Mouse (Mus musculus) embryo, embryonic 10 days (tissue): ENCODE measurements at regions not wholly inside any gene's neighbourhood (a gene's known extent, or its start where the extent isn't known, plus 50 kb on each side); places are given as distances from the start of the nearest gene placed in this dataset.

Experiments
- DNase-seq: peaks from one replicate; pipeline ENCODE4 v3.0.0-alpha.2; 2015; ENCODE audit warnings: low spot score

DNA sequence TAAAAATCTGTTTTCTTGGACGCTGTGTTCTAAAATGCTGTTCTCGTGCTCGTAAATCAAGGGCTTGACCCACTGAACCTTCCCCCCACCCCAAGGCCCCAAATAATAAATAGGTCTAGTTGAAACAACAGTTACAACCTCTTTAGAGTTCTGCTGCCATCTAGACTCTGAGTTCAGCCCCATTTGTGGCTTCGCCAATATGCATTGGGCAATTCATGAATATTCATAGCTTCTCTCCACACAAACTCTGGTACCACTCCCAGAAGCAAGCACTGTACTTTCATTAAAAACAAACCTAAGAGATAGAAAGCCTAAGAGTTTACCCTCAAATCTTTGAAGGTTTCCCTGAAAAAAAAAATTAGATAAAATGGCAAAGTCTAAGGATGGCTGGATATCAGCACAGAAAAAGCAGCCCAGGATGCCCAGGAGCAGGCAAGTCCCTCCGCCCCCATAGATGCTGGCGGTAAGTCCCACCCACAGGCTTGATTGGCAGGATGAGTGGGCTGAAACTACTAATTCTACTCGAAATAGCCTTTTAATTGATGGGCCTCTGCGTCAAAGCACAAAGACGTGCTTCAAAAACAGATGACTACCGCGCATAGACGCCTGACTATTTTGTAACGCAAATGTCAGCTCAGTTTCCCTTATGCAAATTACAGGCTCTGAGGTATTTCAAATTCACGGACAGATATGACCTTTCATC, 106.0 kb upstream of the Sh3bp4 start:
- DNase-seq, result no peak

DNA sequence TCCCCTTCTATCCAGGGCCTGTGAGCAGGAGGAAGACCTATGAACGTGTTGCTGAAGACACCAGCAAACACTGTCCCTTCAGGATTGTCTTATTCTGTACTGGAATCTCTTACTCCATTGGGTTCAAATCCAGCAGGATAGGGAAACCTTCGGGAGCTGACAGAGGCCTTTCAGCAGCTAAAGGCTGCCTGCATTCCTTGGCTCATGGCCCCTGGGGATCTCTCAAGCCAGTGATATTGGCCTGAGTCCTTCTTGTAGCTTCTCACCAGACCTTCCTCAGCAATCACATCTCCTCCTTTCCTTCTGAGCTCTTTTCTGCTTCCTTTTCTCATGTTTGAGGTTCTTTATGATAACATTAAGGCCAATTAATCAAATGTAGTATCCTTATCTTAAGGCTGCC, 103.8 kb upstream of the Sh3bp4 start:
- DNase-seq, result no peak

DNA sequence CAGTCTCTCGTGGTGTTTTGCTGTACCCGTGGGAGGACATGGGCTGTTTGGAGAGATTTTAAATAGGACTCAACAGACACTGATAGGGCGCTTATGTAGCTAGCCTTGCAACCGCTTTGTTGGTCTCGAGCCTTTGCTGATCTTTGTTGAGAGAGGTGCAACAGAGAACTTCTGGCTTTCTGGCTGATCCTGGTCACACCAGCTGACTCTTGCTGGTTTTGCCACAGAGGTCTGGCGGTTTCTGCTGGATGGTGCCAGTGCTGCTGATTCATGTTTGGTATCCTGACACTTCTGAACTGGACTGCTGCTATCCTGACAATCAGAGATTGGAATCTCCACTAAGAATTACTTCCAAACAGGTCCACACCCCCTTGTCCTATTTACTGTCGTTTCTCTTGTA, 102.1 kb upstream of the Sh3bp4 start:
- DNase-seq, result no peak

DNA sequence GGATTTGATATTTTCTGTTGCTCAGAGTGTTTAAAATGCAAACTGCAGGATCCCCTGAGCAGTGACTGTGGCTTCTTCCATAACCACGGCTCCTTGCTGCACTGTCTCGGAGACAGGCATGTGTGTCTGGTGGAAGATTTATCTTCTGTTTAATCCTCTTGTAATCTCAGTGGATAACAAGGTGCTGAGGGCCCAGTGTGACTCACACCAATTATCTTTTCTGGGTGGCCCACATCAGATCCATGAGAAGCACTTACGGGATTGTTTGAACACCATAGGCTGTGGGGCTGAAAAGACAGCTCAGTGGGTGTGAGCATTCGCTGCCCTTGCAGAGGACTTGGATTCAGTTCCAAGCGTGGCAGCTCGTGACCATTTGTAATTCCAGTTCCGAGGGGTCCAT, 101.2 kb upstream of the Sh3bp4 start:
- DNase-seq, result no peak

DNA sequence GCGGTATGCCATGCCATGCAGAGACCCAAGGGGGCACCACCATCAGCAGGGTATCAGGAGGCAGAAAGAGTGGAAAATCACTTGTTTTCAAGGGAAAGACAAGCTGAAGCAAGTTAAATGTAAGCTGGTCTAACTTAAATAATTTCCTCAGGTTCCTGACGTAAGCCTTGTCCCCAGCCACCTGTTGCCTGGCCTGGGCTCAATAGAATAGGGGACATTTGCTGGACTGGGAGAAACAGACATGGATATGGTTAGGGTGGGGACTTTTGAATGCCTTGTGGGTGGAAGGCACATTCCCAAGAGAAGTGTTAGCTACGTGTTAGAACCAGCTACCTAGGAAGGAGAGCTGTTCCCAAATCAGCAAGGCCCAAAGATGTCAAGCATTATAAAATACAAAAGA, 100.6 kb upstream of the Sh3bp4 start:
- DNase-seq, result no peak

DNA sequence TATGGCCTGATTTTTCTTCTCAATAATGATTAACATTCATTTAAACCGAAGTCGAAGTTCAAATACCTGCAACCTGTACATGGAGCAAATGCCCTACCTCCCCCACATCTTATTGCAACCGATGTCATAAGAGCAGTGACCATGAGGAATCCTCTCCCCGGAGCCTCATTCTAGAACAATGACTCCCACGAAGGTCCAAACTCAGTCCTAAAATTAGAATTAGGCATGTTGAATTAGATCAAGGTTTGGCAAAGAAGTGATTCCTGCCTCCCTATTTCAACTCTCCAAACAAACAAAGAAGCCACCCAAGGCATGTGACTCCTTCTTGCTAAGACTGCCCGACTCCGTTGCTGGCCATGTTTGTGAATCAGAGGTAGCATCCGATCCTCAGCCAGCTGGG, 94.1 kb upstream of the Sh3bp4 start:
- DNase-seq, result no peak

DNA sequence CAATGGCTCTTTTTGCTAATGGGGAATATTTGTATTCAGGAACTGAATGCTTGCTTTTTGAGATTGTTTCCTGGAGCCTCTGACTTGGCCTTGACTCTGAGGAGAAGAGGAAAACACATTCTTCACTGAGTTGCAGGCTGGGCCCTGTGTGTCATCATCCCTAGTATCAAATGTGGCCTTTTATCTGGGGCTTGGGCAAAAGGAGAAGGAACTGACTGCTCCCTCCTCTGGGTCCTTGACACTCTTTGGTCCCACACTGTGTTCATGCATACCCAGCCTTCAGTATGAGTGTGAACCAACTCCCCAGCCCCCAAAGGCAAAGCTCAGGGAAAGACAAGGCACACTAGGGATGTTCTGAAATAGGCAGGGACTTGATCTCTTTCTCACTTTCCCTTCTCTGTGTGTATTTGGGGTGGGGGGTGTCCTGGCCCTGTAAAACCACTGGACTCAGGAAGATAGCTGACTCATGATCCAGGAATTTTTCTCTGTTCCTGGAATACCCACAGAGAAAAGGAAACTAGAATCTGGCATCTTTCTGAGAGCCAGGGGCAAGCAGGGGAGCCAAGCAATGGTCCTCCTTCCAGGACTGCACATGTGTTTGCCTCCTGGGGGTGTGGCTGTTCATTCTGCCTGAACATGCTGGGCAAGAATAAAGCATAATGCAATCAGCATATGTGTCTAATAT, 82.1 kb upstream of the Sh3bp4 start:
- no peak for DNase-seq

DNA sequence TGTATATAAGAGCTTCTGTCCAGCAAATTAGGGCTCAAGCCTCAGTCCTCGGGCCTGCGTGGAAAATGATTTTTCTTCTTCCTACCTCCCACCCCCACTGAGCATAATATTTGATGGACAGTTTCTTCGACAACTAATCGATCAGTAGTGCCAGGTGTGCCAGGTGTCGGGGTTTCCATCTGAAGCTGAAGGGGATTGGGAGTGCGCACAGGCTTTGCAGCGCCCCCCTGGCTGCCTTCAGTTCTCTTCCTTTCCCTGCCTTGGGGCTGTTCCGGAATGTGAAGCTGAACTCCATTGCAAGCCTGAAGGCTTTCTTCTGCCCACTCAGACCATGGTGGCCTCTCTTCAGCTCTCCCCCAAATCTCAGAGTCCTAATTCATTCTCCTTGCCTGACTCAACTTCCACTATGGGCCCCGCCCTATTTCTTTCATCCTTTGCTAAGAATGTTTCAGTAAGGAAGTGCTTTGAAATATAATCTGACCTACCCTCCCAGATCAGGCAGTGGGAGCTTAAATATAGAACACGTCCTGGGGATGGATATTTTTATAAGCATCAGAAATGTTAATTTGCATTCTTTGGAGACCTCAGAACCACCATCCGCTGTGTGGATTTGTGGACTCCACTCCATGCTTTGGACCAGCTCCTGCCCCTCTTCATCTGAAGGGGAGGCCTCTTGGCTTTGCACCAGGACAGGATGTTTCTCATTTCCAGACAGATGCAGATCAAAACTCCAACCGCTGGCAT, 75.5 kb upstream of the Sh3bp4 start:
- no peak for DNase-seq

DNA sequence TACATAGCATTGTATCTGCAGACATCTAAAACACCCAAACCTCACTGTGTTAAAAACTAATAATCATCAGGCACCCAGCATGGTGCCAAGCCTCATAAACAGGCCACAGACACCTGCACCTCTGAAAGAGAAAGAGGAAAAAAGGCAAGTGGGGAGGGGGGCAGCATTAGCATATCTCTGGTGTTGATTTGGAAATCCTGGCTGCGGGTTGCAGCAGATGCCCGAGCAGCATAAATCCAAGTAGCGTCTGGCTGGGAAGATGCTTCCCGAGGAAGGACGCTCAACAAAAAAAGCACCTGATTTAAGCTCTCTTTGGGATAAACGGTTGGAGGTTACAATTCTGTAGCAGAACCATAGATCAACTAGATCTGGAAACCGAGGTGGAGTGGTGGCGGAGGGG, 74.3 kb upstream of the Sh3bp4 start:
- DNase-seq, result no peak

DNA sequence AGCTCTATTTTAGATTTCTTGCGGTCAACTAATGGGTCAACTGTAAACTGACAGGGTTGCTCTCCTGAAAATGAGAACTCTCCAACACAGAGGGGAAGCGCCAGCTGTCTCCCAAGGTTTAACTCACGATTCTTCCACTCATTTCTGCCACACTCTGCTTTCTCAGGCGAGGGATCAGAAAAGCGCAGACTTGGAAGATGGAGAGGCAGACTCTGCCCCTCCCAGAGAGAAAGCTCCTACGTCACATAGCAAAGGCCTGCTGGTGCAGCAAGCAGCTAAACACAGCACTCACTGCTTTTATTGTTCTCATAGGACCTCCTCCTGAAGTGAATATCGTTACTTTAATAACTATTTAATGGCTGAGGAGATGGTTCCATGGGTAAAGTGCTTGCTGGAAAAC, 73.6 kb upstream of the Sh3bp4 start:
- no peak for DNase-seq

DNA sequence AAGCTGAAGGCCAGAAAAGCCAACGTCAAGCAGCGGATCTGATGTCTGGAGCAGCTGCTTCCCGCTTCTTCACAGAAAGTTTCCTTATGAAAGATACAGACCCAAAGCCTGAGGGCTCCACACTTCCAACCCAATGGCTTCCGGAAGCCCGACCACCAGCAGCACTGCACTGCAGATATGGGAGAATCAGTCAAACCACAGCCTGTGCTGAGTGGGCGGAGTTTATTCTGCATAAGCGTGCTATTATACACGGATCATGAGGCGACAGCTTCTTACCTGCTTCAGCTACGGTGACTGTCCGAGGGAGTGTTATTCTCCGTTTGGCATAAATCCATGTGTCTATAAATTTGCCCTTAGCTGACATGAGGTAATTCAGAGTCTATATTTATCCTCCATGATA, 72.4 kb upstream of the Sh3bp4 start:
- DNase-seq, result no peak

DNA sequence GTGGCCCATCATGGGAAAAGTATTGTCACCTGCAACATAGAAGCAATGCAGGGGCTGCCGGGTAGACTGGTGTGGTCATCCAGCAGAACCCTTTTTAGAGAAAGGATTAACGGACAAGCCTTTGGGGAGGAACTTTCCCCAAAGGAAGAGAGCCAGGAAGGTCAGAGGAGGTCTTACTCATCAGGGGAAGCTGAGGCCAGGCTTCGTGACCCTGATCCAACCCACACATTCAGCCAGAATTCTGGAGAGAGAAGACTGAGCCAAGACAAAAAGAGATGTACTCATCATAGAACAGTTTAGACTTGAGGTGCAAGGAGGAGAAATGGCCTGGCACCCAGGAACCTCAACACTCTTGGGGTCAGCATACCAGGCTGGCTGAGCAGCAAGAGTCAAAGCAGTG, 67.9 kb upstream of the Sh3bp4 start:
- DNase-seq, result no peak

DNA sequence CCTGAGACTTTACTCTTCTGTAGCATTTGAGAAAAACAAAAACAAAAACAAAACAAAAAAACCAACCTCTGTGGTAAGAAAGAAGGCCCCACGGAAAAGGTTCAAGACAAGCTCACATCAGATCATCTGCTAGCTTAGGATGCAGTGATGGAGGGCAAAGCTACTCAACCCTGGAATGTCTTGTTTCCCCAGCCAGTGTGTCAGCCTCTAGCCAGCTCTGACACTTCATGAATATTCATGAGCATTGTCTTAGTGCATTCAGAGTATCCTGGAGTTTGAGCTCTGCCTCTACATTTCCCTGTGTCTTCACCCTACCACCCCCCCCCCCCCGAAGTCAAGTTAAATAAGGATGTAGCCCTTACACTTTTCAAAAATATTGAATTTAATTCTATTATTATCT, 66.5 kb upstream of the Sh3bp4 start:
- DNase-seq, result peak; percentile 44

DNA sequence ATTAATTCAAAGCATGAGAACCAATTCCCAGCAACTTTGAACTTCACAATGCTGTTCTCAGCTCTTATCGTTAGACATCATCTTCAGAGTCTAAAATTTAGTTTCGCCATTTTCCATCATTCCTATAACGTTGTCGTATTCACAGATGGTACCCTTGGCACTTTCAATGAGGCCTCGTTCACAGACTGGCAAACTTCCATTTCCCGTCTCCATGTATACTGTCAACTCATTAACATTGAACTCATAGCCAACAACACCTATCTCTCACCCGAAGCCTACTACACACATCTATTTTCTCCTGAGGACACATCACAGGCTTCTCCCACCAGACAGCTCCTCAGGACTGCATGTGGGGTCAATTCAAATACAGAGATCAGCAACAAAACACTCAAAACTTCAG, 62.7 kb upstream of the Sh3bp4 start:
- no peak for DNase-seq

DNA sequence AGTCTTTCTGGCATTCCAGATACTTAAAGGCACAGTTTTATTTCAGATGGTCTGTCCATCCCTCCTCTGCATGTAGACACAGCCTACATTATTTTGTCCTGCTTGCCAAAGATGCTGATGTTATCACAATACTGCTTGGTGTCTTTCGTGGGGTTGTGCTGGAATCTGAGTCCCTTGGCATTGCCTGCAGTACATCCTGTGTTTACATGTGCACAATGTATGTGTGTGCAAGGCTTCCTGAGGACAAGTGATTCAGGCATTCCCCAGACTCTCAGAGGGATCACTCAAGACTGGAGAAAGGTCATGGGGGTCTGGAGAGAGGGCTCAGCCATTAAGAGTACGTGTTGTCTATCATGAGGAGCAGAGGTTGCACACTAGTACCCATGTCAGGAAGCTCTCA, 60.0 kb upstream of the Sh3bp4 start:
- DNase-seq, result no peak

DNA sequence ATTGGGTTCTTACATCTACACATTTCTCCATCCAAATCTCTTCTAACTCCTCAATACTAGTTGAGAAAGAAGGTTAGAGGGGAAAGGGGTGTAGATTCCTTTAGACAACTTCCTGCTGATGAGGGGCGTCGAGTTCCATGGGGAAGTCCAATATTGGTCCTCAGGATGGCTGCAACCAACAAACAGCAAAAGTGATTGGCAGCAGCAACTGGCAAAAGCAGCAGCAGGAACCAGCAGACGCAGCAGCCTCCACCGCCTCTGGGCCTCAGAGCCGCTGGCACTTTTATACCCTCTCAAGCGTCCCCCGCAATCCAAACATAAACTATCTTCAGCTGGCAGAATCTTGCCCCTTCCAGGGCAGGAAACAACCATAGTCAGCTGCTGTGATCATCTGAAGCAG, 58.8 kb upstream of the Sh3bp4 start:
- no peak for DNase-seq

DNA sequence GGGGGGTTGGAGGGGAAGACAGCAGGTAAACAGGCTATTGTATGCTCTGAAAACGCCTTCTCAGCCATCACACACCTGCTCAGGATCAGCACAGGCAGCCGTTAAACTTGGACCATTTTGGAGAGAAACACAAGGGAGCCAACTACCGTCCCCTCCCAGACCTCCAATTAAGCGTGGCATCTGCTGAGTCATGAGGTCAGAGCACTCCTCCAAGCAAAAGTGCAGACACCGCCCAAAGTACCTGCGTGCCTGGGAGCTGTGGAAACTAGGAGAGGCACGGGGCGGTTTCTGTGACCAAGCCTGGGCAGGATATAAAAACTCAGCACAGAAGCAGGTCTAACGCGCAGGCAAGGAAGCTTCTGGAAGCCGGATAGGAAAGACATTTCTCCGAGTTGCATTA, 54.8 kb upstream of the Sh3bp4 start:
- DNase-seq, result no peak

DNA sequence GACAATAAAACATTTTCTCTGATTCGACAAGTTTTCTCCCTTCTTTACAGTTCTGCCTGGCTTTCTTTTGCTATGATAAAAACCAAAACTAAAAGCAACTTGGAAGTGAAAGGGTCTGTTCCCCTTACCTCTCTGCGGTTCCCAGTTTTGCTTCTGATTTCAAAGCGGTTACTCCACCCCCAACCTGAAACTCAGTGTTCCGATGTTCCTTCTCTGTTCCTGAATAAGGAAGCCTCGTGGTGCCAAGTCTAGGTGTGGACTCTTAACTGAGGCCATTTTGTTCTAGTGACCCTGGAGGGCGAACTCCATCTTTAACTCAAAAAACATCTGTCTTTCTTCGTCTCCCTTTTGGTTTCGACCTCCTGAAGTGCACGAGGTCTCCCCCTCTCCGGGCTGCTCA, 54.4 kb upstream of the Sh3bp4 start:
- DNase-seq, result no peak

DNA sequence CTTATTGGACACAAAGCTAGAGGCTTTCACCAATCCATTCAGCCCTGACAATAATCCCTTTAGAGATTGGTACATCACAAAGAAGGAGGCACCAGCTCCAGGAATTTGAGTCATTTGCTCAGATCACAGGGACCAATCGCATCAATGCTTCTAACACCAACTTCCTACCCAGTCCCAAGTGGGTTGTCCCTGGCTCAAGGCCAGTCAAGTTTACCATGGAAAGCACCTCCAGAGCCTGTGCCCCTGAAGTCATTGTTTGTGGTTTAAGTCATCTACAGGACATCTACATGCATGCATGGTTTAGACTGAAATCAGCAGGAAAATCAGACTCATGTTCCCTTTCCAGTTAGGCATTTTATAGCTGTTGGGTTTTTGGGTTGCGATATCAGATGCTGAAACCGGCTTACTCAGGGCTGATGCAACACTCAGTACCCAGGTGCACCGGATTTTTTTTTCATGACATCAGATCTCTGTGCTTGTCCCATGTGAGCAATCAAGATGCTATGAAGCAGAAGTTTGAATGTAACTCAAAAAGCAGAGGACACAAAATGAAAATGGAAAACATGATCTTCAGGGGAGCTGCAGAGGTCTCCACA, 50.3 kb upstream of the Sh3bp4 start:
- no peak for DNase-seq
